Mouse (Mus musculus) lung, postnatal 0 days (tissue): ENCODE results near the gene Rmdn2.

ENCODE experiments used
- CTCF ChIP-seq: IDR thresholded peaks from 2 replicates; pipeline ENCODE4 v1.5.1; 2016; ENCODE audit warnings: antibody characterized with exemption, mild to moderate bottlenecking
- EP300 ChIP-seq: IDR thresholded peaks from 2 replicates; pipeline ENCODE4 v1.6.1; 2016; ENCODE audit warnings: antibody characterized with exemption, mild to moderate bottlenecking, control low read depth

DNA sequence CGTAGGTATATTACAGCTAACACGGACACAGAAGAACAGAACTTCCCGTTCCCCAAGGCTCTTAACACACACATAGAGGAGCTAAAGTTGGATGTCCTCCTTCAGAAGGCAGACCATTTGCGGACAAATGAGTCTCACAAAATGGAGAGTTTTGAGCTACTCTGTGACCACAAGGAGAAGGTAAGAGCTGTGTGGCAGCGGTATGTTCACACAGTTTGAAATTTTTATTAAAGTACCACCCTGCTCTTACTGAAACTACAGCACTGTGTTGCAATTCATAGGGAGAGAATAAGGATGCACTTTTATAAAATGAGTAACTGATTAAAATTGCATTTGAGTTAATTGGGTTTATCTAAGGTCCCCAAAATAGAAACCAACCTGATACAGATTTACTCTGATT is 38.6 kb downstream of the Rmdn2 start:
- TF ChIP-seq EP300 (no peak), CTCF (no peak)
